Mouse (Mus musculus) heart, postnatal 0 days (tissue): ENCODE measurements at regions not wholly inside any gene's neighbourhood (a gene's known extent, or its start where the extent isn't known, plus 50 kb on each side); places are given as distances from the start of the nearest gene placed in this dataset.
A peak's percentile ranks its signal among the peaks of the same experiment; 100 is the strongest.

ENCODE experiments used
- ATAC-seq: fragments of 200-750 bp; cut with Nextera tagmentation; 2 replicates; pipeline ENCODE4 v1.8.0; 2017; ENCODE audit warnings: low read depth, moderate number of reproducible peaks, moderate library complexity; ENCODE audit not compliant: insufficient read depth
- DNase-seq: peaks from one replicate; pipeline ENCODE4 v3.0.0-alpha.2; 2016; ENCODE audit warnings: low spot score
- H3K27ac ChIP-seq: fragments of 300-500 bp; sonication (generic); 2 replicates; pipeline ENCODE4 v1.5.1; 2014; ENCODE audit warnings: low read depth, mild to moderate bottlenecking
- H3K27me3 ChIP-seq: fragments of 300-500 bp; sonication (generic); 2 replicates; pipeline ENCODE4 v1.6.1; 2014; ENCODE audit warnings: low read length, mixed read lengths; ENCODE audit not compliant: control insufficient read depth, insufficient read depth
- H3K36me3 ChIP-seq: fragments of 300-500 bp; sonication (generic); replicated peaks from 2 replicates; pipeline ENCODE4 v1.6.1; 2014; ENCODE audit warnings: low read length, mixed read lengths; ENCODE audit not compliant: control insufficient read depth, insufficient read depth
- H3K4me1 ChIP-seq: fragments of 300-500 bp; sonication (generic); 2 replicates; pipeline ENCODE4 v1.6.1; 2014; ENCODE audit warnings: antibody characterized with exemption; ENCODE audit not compliant: control insufficient read depth, insufficient read depth
- H3K4me2 ChIP-seq: fragments of 300-500 bp; sonication (generic); 2 replicates; pipeline ENCODE4 v1.6.1; 2014; ENCODE audit warnings: low read depth, mild to moderate bottlenecking, low read length, moderate library complexity
- H3K4me3 ChIP-seq: fragments of 300-500 bp; sonication (generic); 2 replicates; pipeline ENCODE4 v1.5.1; 2014; ENCODE audit warnings: low read depth, low read length
- H3K9ac ChIP-seq: fragments of 300-500 bp; sonication (generic); replicated peaks from 2 replicates; pipeline ENCODE4 v1.6.1; 2014; ENCODE audit warnings: low read depth, low read length, mixed read lengths
- H3K9me3 ChIP-seq: fragments of 300-500 bp; sonication (generic); replicated peaks from 2 replicates; pipeline ENCODE4 v1.6.1; 2016; ENCODE audit warnings: low read length; ENCODE audit not compliant: control insufficient read depth
- CTCF ChIP-seq: IDR thresholded peaks from 2 replicates; pipeline ENCODE4 v1.5.1; 2016; ENCODE audit warnings: antibody characterized with exemption, control low read depth, low read depth
- EP300 ChIP-seq: IDR thresholded peaks from 2 replicates; pipeline ENCODE4 v1.6.1; 2016; ENCODE audit warnings: antibody characterized with exemption, low read depth
- WGBS: fragments of 180-500 bp; shearing (Covaris S2); extraction: QIAGEN DNeasy Blood & Tissue Kit; methylation state at CpG from one replicate; pipeline ENCODE4 v1.1.7; 2014; 5-methylcytosine and 5-hydroxymethylcytosine counted together

GRCm38 (mm10) chr6:112197445-112197844 lies 76.1 kb upstream of the Lmcd1 start:
- Histone ChIP-seq H3K4me3 (peak overlapping the region; percentile 14; the same call in 1 of the 2 replicates), H3K4me1 (no peaks in the 10 kb centered on the region), H3K27me3 (no peaks in the 10 kb centered on the region), H3K4me2 (peak overlapping the region; percentile 53), H3K36me3 (no peaks in the 10 kb centered on the region), H3K9ac (no peak overlapping the region), H3K9me3 (no peaks in the 10 kb centered on the region), H3K27ac (no peak overlapping the region)
- 8% methylated on average over 16 of the region's 16 CpGs for WGBS
- peak; percentile 84 for ATAC-seq
- DNase-seq, result peak; percentile 82
- TF ChIP-seq CTCF (peak; percentile 92), EP300 (no peak)

- TF ChIP-seq EP300 (no peak), CTCF (no peak)
- Histone ChIP-seq H3K9me3 (no peaks in the 10 kb centered on the region), H3K36me3 (no peaks in the 10 kb centered on the region), H3K27me3 (no peaks in the 10 kb centered on the region), H3K9ac (no peak overlapping the region), H3K27ac (no peak overlapping the region), H3K4me3 (no peak overlapping the region), H3K4me2 (no peak overlapping the region), H3K4me1 (no peaks in the 10 kb centered on the region)
- DNase-seq, result no peak
- ATAC-seq, result no peak
- 58% methylated on average over 4 of the region's 4 CpGs for WGBS
These were observed 74.3 kb upstream of the Lmcd1 start for GRCm38 (mm10) chr6:112199241-112199640.

- H3K4me2 ChIP-seq, result no peak overlapping the region
- H3K9ac ChIP-seq, result no peak overlapping the region
- H3K9me3 ChIP-seq, result no peaks in the 10 kb centered on the region
- no peaks in the 10 kb centered on the region for H3K27me3 ChIP-seq
- WGBS, result 32% methylated on average over 4 of the region's 4 CpGs
- H3K4me3 ChIP-seq, result no peak overlapping the region
- H3K4me1 ChIP-seq, result no peaks in the 10 kb centered on the region
- H3K27ac ChIP-seq, result no peak overlapping the region
- no peak for DNase-seq
- ATAC-seq, result no peak
- H3K36me3 ChIP-seq, result no peaks in the 10 kb centered on the region
- TF ChIP-seq EP300 (no peak), CTCF (no peak)
These were observed 71.4 kb upstream of the Lmcd1 start for GRCm38 (mm10) chr6:112202120-112202519.

GRCm38 (mm10) chr6:112203321-112203720 lies 70.2 kb upstream of the Lmcd1 start:
- 23% methylated on average over 2 of the region's 2 CpGs for WGBS
- no peak overlapping the region for H3K27ac ChIP-seq
- ATAC-seq, result no peak

GRCm38 (mm10) chr6:112204956-112205355 lies 68.6 kb upstream of the Lmcd1 start:
- TF ChIP-seq CTCF, result no peak
- no peak for TF ChIP-seq EP300
- Histone ChIP-seq H3K9ac (no peak overlapping the region), H3K4me3 (no peak overlapping the region), H3K4me1 (0 out of 2 replicates have a peak, but pooled peaks cover 4% of the 10 kb centered on the region), H3K9me3 (no peaks in the 10 kb centered on the region), H3K27ac (no peak overlapping the region), H3K27me3 (no peaks in the 10 kb centered on the region), H3K4me2 (no peak overlapping the region), H3K36me3 (no peaks in the 10 kb centered on the region)
- ATAC-seq (no peak), DNase-seq (no peak)
- 71% methylated on average over 2 of the region's 2 CpGs for WGBS

More at GRCm38 (mm10) chr6:112203321-112203720, 70.2 kb upstream of the Lmcd1 start:
- Histone ChIP-seq H3K9ac (no peak overlapping the region), H3K4me2 (no peak overlapping the region), H3K4me3 (no peak overlapping the region), H3K9me3 (no peaks in the 10 kb centered on the region), H3K4me1 (no peaks in the 10 kb centered on the region), H3K36me3 (no peaks in the 10 kb centered on the region), H3K27me3 (no peaks in the 10 kb centered on the region)
- DNase-seq, result no peak
- no peak for TF ChIP-seq EP300

GRCm38 (mm10) chr6:112205420-112205995 lies 68.0 kb upstream of the Lmcd1 start:
- Histone ChIP-seq H3K4me3 (no peak overlapping the region), H3K4me2 (no peak overlapping the region), H3K27me3 (no peaks in the 10 kb centered on the region), H3K9me3 (no peaks in the 10 kb centered on the region), H3K36me3 (no peaks in the 10 kb centered on the region), H3K27ac (no peak overlapping the region), H3K4me1 (0 out of 2 replicates have a peak, but pooled peaks cover 5% of the 10 kb centered on the region), H3K9ac (no peak overlapping the region)
- DNase-seq (no peak), ATAC-seq (no peak)
- WGBS, result 83% methylated on average over 11 of the region's 11 CpGs
- no peak for TF ChIP-seq CTCF
- no peak for TF ChIP-seq EP300
